Mouse (Mus musculus) limb, embryonic 14.5 days (tissue): ENCODE data around the gene Irf2bpl. TPM values are rescaled to one million over a fixed set of nuclear protein-coding genes. Genes with fewer than 3 reads are reported as not detected.

Experiments used
- ATAC-seq: fragments of 200-750 bp; cut with Nextera tagmentation; 2 replicates; pipeline ENCODE4 v1.8.0; 2017; ENCODE audit warnings: low read depth, moderate number of reproducible peaks, moderate TSS enrichment; ENCODE audit not compliant: low FRiP score
- DNase-seq: peaks from one replicate; pipeline ENCODE4 v3.0.0-alpha.2; 2015; ENCODE audit warnings: low spot score
- H3K27ac ChIP-seq: fragments of 300-500 bp; sonication (generic); replicated peaks from 2 replicates; pipeline ENCODE4 v1.5.1; 2014; ENCODE audit warnings: low read depth, mild to moderate bottlenecking, low read length, moderate library complexity, mixed read lengths
- H3K27me3 ChIP-seq: fragments of 300-500 bp; sonication (generic); 2 replicates; pipeline ENCODE4 v1.6.1; 2014; ENCODE audit warnings: low read length, mixed read lengths; ENCODE audit not compliant: control insufficient read depth, insufficient read depth
- H3K36me3 ChIP-seq: fragments of 300-500 bp; sonication (generic); 2 replicates; pipeline ENCODE4 v1.6.1; 2014; ENCODE audit warnings: mild to moderate bottlenecking, low read length, moderate library complexity, mixed read lengths; ENCODE audit not compliant: control insufficient read depth, insufficient read depth
- H3K4me1 ChIP-seq: fragments of 300-500 bp; sonication (generic); 2 replicates; pipeline ENCODE4 v1.6.1; 2014; ENCODE audit warnings: antibody characterized with exemption, low read length, mixed read lengths; ENCODE audit not compliant: control insufficient read depth, insufficient read depth
- H3K4me2 ChIP-seq: fragments of 300-500 bp; sonication (generic); replicated peaks from 2 replicates; pipeline ENCODE4 v1.6.1; 2014; ENCODE audit warnings: low read depth, mild to moderate bottlenecking, low read length, moderate library complexity; ENCODE audit not compliant: severe bottlenecking
- H3K4me3 ChIP-seq: fragments of 300-500 bp; sonication (generic); replicated peaks from 2 replicates; pipeline ENCODE4 v1.5.1; 2014; ENCODE audit warnings: low read length
- H3K9ac ChIP-seq: fragments of 300-500 bp; sonication (generic); 2 replicates; pipeline ENCODE4 v1.6.1; 2014; ENCODE audit warnings: mild to moderate bottlenecking, low read depth, low read length, moderate library complexity; ENCODE audit not compliant: severe bottlenecking
- H3K9me3 ChIP-seq: fragments of 300-500 bp; sonication (generic); 2 replicates; pipeline ENCODE4 v1.6.1; 2016; ENCODE audit warnings: low read length; ENCODE audit not compliant: control insufficient read depth
- POLR2A ChIP-seq: fragments of 200-500 bp; IDR thresholded peaks from 2 replicates; pipeline ENCODE4 v1.8.0; 2012; ENCODE audit warnings: inconsistent platforms, mild to moderate bottlenecking, moderate library complexity, borderline replicate concordance; ENCODE audit not compliant: insufficient read depth, insufficient read length; ENCODE audit errors: extremely low read depth
- WGBS: fragments of 180-500 bp; shearing (Covaris S2); extraction: QIAGEN DNeasy Blood & Tissue Kit; methylation state at CpG from one replicate; pipeline ENCODE4 v1.1.7; 2014; 5-methylcytosine and 5-hydroxymethylcytosine counted together
- polyA plus RNA-seq, 2 experiments: library from polyadenylated mRNA; depleted of rRNA in 1 of 2; stranded (reverse) in 1 of 2; unstranded in 1 of 2; fragments of >200 nt; fragmentation: Nextera tagmentation in 1 of 2; extraction: Ambion mirVana in 1 of 2; gene quantifications; 2 replicates each; pipeline versions ENCODE4 v1.2.1 to v1.2.3; 2012 to 2014

Irf2bpl gene
- polyA plus RNA-seq, 2 experiments = 33.9 to 37.1 TPM

DNA sequence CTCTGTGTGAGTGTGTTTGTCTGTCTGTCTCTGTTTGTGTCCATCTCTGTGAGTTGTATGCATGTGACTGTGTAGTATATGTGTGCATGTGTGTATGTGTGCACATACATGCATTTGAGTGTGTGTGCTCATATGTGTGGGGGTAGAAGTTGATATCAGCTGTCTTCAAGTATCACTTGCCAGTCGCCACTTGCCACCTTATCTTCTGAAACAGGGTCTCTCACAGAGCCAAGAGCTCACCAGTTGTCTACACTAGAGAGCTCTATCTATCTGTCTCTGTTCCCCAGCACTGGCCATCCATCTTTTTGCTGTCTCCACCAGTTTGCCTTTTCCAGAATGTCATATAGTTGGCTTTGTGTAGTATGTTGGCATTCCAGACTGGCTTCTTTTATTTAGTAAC lies 31.1 kb downstream of the Irf2bpl start:
- no peak for TF ChIP-seq POLR2A
- Histone ChIP-seq H3K9me3 (no peaks in the 10 kb centered on the region), H3K4me2 (no peak overlapping the region), H3K36me3 (no peaks in the 10 kb centered on the region), H3K9ac (no peak overlapping the region), H3K4me3 (no peak overlapping the region), H3K27me3 (no peaks in the 10 kb centered on the region), H3K4me1 (peaks cover 16% of the 10 kb centered on the region), H3K27ac (no peak overlapping the region)
- WGBS = 88% methylated on average over 1 of the region's 1 CpGs
- ATAC-seq (no peak), DNase-seq (no peak)

DNA sequence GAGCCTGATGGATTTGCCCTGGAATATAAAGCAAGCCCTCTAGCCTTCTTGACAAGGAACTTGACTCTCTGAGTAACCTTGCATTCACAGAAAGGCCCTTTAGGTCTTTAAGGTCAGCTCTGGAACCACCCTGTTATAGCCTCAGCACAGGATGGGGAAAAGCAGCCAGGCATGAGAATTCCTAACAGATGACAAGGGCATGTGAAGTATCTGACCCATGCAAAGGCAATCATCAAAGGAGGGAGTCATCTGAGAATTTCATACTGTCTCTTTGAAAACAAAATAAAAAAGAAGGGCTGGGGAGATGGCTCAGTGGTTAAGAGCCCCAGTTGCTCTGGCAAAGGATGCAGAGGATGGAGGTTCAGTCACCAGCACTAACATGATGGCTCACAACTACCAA lies 33.3 kb downstream of the Irf2bpl start:
- no peak for ATAC-seq

DNA sequence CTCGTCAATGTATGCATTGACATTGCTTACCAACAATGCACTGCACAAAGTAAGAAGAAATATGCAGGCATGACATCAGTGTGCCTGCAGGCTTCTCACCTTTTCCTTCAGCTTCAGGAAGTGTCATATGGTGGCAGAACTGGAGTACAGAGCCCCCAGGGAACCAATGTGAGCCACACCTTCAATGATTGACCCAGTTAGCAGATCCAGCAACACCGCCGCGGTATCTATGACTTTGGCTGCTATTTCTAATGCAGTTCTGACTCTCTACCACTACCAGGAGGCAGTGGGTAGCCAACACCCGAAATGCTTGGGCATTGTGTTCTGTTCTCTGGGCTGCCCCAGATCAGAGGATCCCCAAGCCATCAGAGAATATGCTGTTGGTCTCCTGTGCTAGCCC lies 33.9 kb downstream of the Irf2bpl start:
- ATAC-seq = no peak
- Histone ChIP-seq H3K4me2 (no peak overlapping the region), H3K9ac (no peak overlapping the region; the same call in 1 of the 2 replicates), H3K4me1 (peaks cover 14% of the 10 kb centered on the region), H3K9me3 (no peaks in the 10 kb centered on the region), H3K27ac (no peak overlapping the region), H3K36me3 (no peaks in the 10 kb centered on the region), H3K4me3 (no peak overlapping the region), H3K27me3 (no peaks in the 10 kb centered on the region)
- WGBS = 74% methylated on average over 5 of the region's 5 CpGs
- DNase-seq = no peak
- no peak for TF ChIP-seq POLR2A

More for the DNA sequence above, 33.3 kb downstream of the Irf2bpl start:
- Histone ChIP-seq H3K27me3 (no peaks in the 10 kb centered on the region), H3K27ac (no peak overlapping the region), H3K9ac (no peak overlapping the region), H3K36me3 (no peaks in the 10 kb centered on the region), H3K4me1 (peaks cover 16% of the 10 kb centered on the region), H3K4me2 (no peak overlapping the region), H3K4me3 (no peak overlapping the region), H3K9me3 (no peaks in the 10 kb centered on the region)
- no peak for TF ChIP-seq POLR2A
- no peak for DNase-seq

DNA sequence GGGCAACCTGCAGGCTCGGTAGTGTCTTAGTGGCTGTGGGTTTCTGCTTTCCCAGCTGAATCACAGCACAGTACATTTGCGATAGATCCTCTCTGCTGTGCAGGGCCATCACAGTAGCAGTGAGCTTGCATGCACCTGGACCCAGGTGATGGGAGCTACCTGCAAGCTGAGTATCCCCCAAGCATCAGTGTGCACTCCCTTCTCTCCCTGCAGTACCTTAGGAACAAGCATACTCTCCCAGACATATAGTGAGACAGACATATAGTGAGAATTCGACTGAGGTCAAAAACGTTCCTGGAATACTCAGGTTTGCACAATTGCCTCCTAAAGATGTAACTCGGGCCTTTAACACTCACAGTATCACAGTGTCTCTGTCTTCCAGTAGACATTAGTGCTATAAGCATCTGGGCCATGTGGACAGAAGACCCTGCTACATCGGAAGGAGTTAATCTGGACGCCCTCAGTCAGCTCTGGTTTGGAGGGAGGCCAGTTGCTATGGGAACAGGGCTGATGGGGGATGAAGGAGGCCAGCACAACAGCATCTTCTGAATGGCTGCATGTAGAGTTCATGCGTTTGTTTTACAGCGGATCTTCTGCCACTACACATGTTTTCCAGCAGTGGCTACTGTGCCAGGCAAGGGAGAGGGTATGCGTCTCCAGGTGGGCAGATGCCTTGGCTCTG lies 34.5 kb downstream of the Irf2bpl start:
- no peak overlapping the region for H3K4me2 ChIP-seq
- no peak overlapping the region for H3K4me3 ChIP-seq
- 52% methylated on average over 10 of the region's 10 CpGs for WGBS
- no peak for TF ChIP-seq POLR2A
- ATAC-seq = peak; percentile 73
- H3K9me3 ChIP-seq = no peaks in the 10 kb centered on the region
- peak overlapping the region; percentile 7; the same call in 1 of the 2 replicates for H3K9ac ChIP-seq
- H3K27ac ChIP-seq = no peak overlapping the region
- H3K27me3 ChIP-seq = no peaks in the 10 kb centered on the region
- DNase-seq = no peak
- H3K36me3 ChIP-seq = no peaks in the 10 kb centered on the region
- peaks cover 12% of the 10 kb centered on the region for H3K4me1 ChIP-seq

DNA sequence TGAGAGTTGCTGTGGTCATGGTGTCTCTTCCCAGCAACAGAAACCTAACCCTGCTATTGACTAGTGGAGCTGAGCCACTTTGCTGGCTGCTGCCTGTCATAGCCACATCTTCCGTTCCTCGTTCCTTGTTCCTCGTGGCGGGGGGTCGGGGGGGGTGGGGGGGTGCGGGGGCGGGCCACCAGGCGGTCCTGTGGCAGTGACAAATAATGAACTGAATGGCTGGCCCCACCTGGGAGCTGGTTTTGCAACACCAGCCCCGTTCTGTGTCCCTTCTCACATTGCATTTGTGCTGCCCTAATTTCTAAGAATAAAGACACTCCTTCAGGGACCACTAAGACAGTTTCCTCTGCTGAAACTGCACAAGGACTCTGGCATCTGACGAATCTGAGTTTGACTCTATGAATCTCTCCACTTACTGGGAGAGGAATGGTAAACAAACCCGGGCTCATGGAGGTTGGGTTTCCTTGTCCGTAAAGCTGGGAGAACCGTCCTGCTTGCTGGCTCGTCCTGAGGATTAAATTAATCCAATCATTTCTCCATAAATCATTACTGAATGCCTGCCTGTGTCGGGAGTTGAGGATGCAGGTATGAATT lies 41.6 kb downstream of the Irf2bpl start:
- Histone ChIP-seq H3K27ac (no peak overlapping the region), H3K4me3 (no peak overlapping the region), H3K4me2 (no peak overlapping the region), H3K4me1 (peaks cover 12% of the 10 kb centered on the region; the same call in 1 of the 2 replicates), H3K9me3 (no peaks in the 10 kb centered on the region), H3K27me3 (no peaks in the 10 kb centered on the region), H3K36me3 (no peaks in the 10 kb centered on the region), H3K9ac (0 out of 2 replicates have a peak overlapping the region, but pooled peaks have one; percentile 7)
- DNase-seq (no peak), ATAC-seq (no peak)
- no peak for TF ChIP-seq POLR2A
- 19% methylated on average over 15 of the region's 15 CpGs for WGBS
